Mouse (Mus musculus) ES-Bruce4 (cell line): ENCODE results near the gene Aebp2. TPM values are rescaled to one million over a fixed set of nuclear protein-coding genes. Genes with fewer than 3 reads are reported as not detected.

ENCODE experiments used
- H3K27ac ChIP-seq: 2 replicates; pipeline ENCODE4 v1.5.1; 2012; ENCODE audit warnings: low read length, inconsistent platforms; ENCODE audit not compliant: insufficient read depth
- H3K27me3 ChIP-seq: 2 replicates; pipeline ENCODE4 v1.6.1; 2012; ENCODE audit warnings: mild to moderate bottlenecking, low read length, inconsistent platforms; ENCODE audit not compliant: control insufficient read depth, poor library complexity, insufficient read depth, severe bottlenecking
- H3K36me3 ChIP-seq: 2 replicates; pipeline ENCODE4 v1.6.1; 2012; ENCODE audit warnings: inconsistent platforms, mild to moderate bottlenecking, low read length, moderate library complexity; ENCODE audit not compliant: control insufficient read depth, poor library complexity, insufficient read depth, severe bottlenecking
- H3K4me1 ChIP-seq: one replicate; pipeline ENCODE4 v1.8.1; 2011; ENCODE audit warnings: low read length; ENCODE audit not compliant: control insufficient read depth, insufficient read depth
- H3K4me3 ChIP-seq: 2 replicates; pipeline ENCODE4 v1.5.1; 2011; ENCODE audit warnings: low read depth, mild to moderate bottlenecking, low read length
- H3K9ac ChIP-seq: 2 replicates; pipeline ENCODE4 v1.6.1; 2012; ENCODE audit warnings: low read depth, mild to moderate bottlenecking, inconsistent platforms; ENCODE audit not compliant: poor library complexity, severe bottlenecking
- H3K9me3 ChIP-seq: replicated peaks from 2 replicates; pipeline ENCODE4 v1.6.1; 2012; ENCODE audit warnings: mild to moderate bottlenecking, low read length, inconsistent platforms; ENCODE audit not compliant: control insufficient read depth, poor library complexity, insufficient read depth, severe bottlenecking
- CTCF ChIP-seq: IDR thresholded peaks from one replicate; pipeline ENCODE4 v1.8.1; 2011; ENCODE audit warnings: low read depth, low read length
- EP300 ChIP-seq: IDR thresholded peaks from 2 replicates; pipeline ENCODE4 v1.6.1; 2011; ENCODE audit warnings: low read depth, low read length; ENCODE audit not compliant: insufficient read depth
- POLR2A ChIP-seq: IDR thresholded peaks from one replicate; pipeline ENCODE4 v1.8.1; 2011; ENCODE audit warnings: low read length; ENCODE audit not compliant: insufficient read depth
- polyA plus RNA-seq: library from polyadenylated mRNA; stranded (reverse); fragments of >200 nt; gene quantifications from 2 replicates; pipeline ENCODE4 v1.2.4, GENCODE M21; 2011; ENCODE audit warnings: low read depth; ENCODE audit not compliant: missing spikeins, insufficient read depth, insufficient read length

The Aebp2 gene
- polyA plus RNA-seq, 1 experiment = 93.7 TPM

DNA sequence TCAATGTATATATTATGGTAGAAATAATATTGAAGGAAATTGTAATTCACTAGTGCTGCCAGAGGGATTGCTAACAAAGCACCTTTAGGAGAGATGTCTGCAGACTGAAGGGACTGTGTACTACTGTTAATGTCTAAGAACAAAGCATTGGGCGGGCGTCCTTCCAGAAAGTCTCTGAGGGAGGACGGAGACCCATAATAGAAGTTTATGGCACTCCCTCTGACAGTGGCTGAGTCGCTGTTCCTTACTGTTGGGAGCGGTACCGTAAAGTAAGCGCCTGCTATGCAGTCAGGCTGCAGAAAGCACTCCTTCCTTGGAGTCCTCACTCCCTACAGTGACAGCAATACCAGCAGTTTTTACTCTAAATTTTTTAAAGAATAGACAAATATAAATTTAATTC, 29.5 kb downstream of the Aebp2 start:
- Histone ChIP-seq H3K4me3 (no peak overlapping the region), H3K36me3 (peaks cover 55% of the 10 kb centered on the region), H3K4me1 (no peaks in the 10 kb centered on the region), H3K27ac (no peak overlapping the region), H3K9me3 (no peaks in the 10 kb centered on the region), H3K27me3 (no peaks in the 10 kb centered on the region), H3K9ac (no peak overlapping the region)
- no peak for TF ChIP-seq CTCF
- TF ChIP-seq EP300 = no peak
- no peak for TF ChIP-seq POLR2A

DNA sequence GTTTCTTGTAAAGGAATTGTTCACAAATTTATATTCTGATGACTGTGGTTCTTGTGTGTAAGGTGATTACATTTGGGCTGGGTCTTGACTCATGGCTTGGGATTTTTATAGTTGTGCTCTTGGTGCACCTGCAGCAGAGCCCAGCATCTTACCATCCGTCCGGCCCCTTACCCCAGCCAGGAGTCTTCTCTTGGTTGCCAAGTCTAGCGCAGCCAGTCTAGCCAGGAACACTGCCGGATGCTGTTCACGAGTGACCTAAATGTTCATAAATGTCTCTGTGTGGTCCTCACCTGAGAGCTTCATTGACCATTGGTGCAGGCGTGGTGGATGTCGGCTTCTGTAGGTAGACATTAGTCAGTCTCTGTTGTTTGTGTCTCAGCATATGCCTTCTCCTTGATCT, 33.0 kb downstream of the Aebp2 start:
- no peaks in the 10 kb centered on the region for H3K27me3 ChIP-seq
- H3K36me3 ChIP-seq = peaks cover 25% of the 10 kb centered on the region
- no peak overlapping the region for H3K27ac ChIP-seq
- no peaks in the 10 kb centered on the region for H3K9me3 ChIP-seq
- TF ChIP-seq POLR2A (no peak), EP300 (no peak), CTCF (no peak)
- H3K4me1 ChIP-seq = no peaks in the 10 kb centered on the region
- H3K9ac ChIP-seq = no peak overlapping the region
- H3K4me3 ChIP-seq = no peak overlapping the region

- H3K36me3 ChIP-seq = peaks cover 15% of the 10 kb centered on the region
- TF ChIP-seq EP300 (no peak), CTCF (no peak), POLR2A (no peak)
Measured at GRCm38 (mm10) chr6:140656991-140657390, 34.5 kb downstream of the Aebp2 start.

GRCm38 (mm10) chr6:140657920-140658522, 35.6 kb downstream of the Aebp2 start:
- Histone ChIP-seq H3K4me1 (no peaks in the 10 kb centered on the region), H3K9me3 (no peaks in the 10 kb centered on the region), H3K27ac (no peak overlapping the region), H3K36me3 (peaks cover 11% of the 10 kb centered on the region), H3K27me3 (no peaks in the 10 kb centered on the region), H3K4me3 (no peak overlapping the region), H3K9ac (no peak overlapping the region)
- TF ChIP-seq EP300 = no peak
- no peak for TF ChIP-seq POLR2A
- TF ChIP-seq CTCF = no peak

More at GRCm38 (mm10) chr6:140656991-140657390, 34.5 kb downstream of the Aebp2 start:
- Histone ChIP-seq H3K9me3 (no peaks in the 10 kb centered on the region), H3K4me3 (no peak overlapping the region), H3K4me1 (no peaks in the 10 kb centered on the region), H3K27ac (no peak overlapping the region), H3K27me3 (no peaks in the 10 kb centered on the region), H3K9ac (no peak overlapping the region)

DNA sequence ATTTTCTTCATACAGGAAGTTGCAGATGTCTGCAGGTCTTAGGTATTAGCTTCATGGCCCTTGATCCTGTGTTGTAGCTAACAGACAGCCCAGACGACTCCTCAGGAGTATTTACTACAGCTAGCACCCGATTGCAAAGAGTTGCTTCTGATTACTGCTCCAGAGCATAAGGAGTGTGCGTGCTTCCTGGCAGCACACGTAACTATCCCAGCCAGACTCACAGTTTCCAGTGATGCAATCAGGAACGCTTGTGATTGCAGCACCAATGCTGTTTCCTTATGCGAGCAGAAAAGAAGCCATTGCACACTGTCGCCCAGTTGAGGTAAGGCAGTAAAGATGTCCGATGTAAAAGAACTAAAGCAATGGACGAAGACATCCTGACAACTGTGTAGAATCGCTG, 38.6 kb downstream of the Aebp2 start:
- no peaks in the 10 kb centered on the region for H3K9me3 ChIP-seq
- no peak for TF ChIP-seq EP300
- no peak for TF ChIP-seq POLR2A
- no peak for TF ChIP-seq CTCF
- H3K36me3 ChIP-seq = no peaks in the 10 kb centered on the region
- no peaks in the 10 kb centered on the region for H3K27me3 ChIP-seq
- H3K9ac ChIP-seq = no peak overlapping the region
- H3K4me1 ChIP-seq = no peaks in the 10 kb centered on the region
- H3K4me3 ChIP-seq = no peak overlapping the region
- H3K27ac ChIP-seq = no peak overlapping the region

GRCm38 (mm10) chr6:140661777-140662176, 39.3 kb downstream of the Aebp2 start:
- H3K36me3 ChIP-seq = no peaks in the 10 kb centered on the region
- TF ChIP-seq EP300 = no peak
- TF ChIP-seq POLR2A = no peak
- no peak for TF ChIP-seq CTCF

More at GRCm38 (mm10) chr6:140661777-140662176, 39.3 kb downstream of the Aebp2 start:
- no peak overlapping the region for H3K4me3 ChIP-seq
- no peaks in the 10 kb centered on the region for H3K27me3 ChIP-seq
- no peak overlapping the region for H3K27ac ChIP-seq
- no peaks in the 10 kb centered on the region for H3K9me3 ChIP-seq
- H3K9ac ChIP-seq = no peak overlapping the region
- no peaks in the 10 kb centered on the region for H3K4me1 ChIP-seq
